Mouse (Mus musculus) intestine, embryonic 15.5 days (tissue): Measurements from ENCODE around the gene Dcaf6. TPM values are rescaled to one million over a fixed set of nuclear protein-coding genes. Genes with fewer than 3 reads are reported as not detected.
A peak's percentile ranks its signal among the peaks of the same experiment; 100 is the strongest.

Source experiments
- ATAC-seq: fragments of 200-750 bp; cut with Nextera tagmentation; 2 replicates; pipeline ENCODE4 v1.8.0; 2017; ENCODE audit warnings: moderate TSS enrichment, moderate library complexity
- H3K27ac ChIP-seq: fragments of 300-500 bp; sonication (generic); 2 replicates; pipeline ENCODE4 v1.5.1; 2015; ENCODE audit warnings: mild to moderate bottlenecking, inconsistent platforms
- H3K27me3 ChIP-seq: fragments of 300-500 bp; sonication (generic); replicated peaks from 2 replicates; pipeline ENCODE4 v1.6.1; 2015; ENCODE audit warnings: inconsistent platforms
- H3K36me3 ChIP-seq: fragments of 300-500 bp; sonication (generic); 2 replicates; pipeline ENCODE4 v1.6.1; 2015; ENCODE audit warnings: inconsistent platforms
- H3K4me1 ChIP-seq: fragments of 300-500 bp; sonication (generic); replicated peaks from 2 replicates; pipeline ENCODE4 v1.6.1; 2015; ENCODE audit warnings: inconsistent platforms
- H3K4me2 ChIP-seq: fragments of 300-500 bp; sonication (generic); replicated peaks from 2 replicates; pipeline ENCODE4 v1.6.1; 2015; ENCODE audit warnings: mild to moderate bottlenecking, inconsistent platforms
- H3K4me3 ChIP-seq: fragments of 300-500 bp; sonication (generic); replicated peaks from 2 replicates; pipeline ENCODE4 v1.5.1; 2015; ENCODE audit warnings: inconsistent platforms
- H3K9ac ChIP-seq: fragments of 300-500 bp; sonication (generic); 2 replicates; pipeline ENCODE4 v1.6.1; 2015; ENCODE audit warnings: inconsistent platforms
- H3K9me3 ChIP-seq: fragments of 300-500 bp; sonication (generic); 2 replicates; pipeline ENCODE4 v1.6.1; 2016; ENCODE audit warnings: inconsistent platforms
- WGBS: fragments of 180-500 bp; shearing (Covaris S2); methylation state at CpG from one replicate; pipeline ENCODE4 v1.1.7; 2015; 5-methylcytosine and 5-hydroxymethylcytosine counted together
- polyA plus RNA-seq: library from polyadenylated mRNA; unstranded; fragments of >200 nt; fragmentation: Nextera tagmentation; extraction: Ambion mirVana; gene quantifications from 2 replicates; pipeline ENCODE4 v1.2.1, GENCODE M21; 2015

Gene Dcaf6
- polyA plus RNA-seq, 1 experiment from 2014 or later, result 12.3 TPM

DNA sequence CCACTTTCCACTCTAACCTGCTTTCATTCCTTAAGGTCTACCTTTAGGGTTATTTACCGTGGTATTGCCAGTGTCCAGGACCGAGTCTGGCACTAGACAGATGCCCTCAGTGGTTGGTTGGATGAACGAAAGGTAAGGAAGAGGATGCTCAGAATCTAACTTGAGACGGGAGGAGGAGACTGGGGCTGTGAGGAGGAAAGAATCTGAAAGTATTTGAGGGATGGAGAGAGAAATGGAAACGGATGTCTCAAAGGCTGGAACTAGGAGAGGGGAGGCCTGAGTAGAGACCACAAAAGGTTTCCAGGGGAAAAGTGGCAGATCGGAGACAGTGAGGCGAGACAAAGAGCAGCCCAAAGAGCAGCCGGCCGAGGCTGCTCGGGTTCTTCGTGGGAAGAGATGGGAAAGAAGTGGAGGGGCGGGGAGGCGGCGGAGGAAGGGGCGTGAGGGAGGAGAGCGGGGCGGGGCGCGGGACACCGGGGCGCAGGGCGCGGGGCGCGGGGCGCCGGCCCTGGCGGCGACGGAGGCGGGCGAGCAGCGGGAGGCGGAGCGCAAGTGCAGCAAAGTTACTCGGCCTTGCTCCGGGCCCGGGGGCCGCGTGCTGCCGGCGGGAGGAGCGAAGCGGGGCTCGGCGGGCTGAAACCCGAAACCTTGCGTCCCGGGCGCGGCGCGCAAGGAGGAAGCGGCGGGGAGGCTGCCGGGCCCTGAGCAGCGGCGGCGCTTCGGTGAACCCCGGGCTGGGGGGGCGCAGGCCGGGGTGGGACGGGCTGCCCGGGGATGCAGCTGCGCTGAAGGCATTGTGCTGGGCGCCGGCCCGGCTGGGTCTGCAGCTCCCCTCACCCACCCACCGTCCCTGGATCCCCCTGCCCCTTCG is 178.7 kb downstream of the Dcaf6 start:
- ATAC-seq, result peak; percentile 92
- H3K9ac ChIP-seq, result peak overlapping the region; percentile 68
- H3K36me3 ChIP-seq, result no peaks in the 10 kb centered on the region
- peak overlapping the region; percentile 71 for H3K4me3 ChIP-seq
- peaks cover 7% of the 10 kb centered on the region; the same call in 1 of the 2 replicates for H3K4me1 ChIP-seq
- H3K27ac ChIP-seq, result peak overlapping the region; percentile 83
- H3K27me3 ChIP-seq, result no peaks in the 10 kb centered on the region
- H3K9me3 ChIP-seq, result no peaks in the 10 kb centered on the region
- under 1% methylated on average over 54 of the region's 71 CpGs for WGBS
- H3K4me2 ChIP-seq, result peak overlapping the region; percentile 93

DNA sequence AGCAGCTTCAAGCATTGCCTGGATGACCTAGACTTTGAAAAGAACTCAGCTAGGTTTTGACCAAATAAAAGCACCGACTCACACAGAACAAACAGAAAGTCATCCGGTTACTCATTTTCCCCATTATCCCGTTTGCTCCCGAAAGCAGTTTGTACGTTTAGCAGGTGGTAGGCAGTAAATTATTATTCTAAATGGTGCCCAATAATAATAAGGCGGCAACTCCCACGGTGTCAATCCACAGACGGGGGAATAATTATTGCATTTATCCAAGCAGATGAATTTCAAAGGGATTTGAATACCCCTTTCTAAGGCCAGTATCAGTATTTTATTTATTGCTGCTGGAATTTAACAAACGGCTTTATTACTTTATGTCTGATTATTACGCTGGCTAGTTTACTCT is 179.5 kb downstream of the Dcaf6 start:
- H3K27me3 ChIP-seq, result no peaks in the 10 kb centered on the region
- no peak overlapping the region; the same call in 1 of the 2 replicates for H3K27ac ChIP-seq
- ATAC-seq, result no peak
- H3K9ac ChIP-seq, result no peak overlapping the region
- H3K9me3 ChIP-seq, result no peaks in the 10 kb centered on the region
- H3K4me3 ChIP-seq, result peak overlapping the region; percentile 71; the same call in 1 of the 2 replicates
- 38% methylated on average over 10 of the region's 10 CpGs for WGBS
- peak overlapping the region; percentile 93 for H3K4me2 ChIP-seq
- peaks cover 7% of the 10 kb centered on the region; the same call in 1 of the 2 replicates for H3K4me1 ChIP-seq
- no peaks in the 10 kb centered on the region for H3K36me3 ChIP-seq

Other genes with a start within 250 kb of the Dcaf6 start
- gene Tiprl, start 223.5 kb downstream of the Dcaf6 start, polyA plus RNA-seq, result 77.9 and 85.6 TPM in 2 replicates
- 0.92 TPM in 2 replicates for gene Gpr161, start 164.7 kb downstream of the Dcaf6 start, polyA plus RNA-seq
- gene Mpc2, start 162 bp upstream of the Dcaf6 start, polyA plus RNA-seq, result 145 and 165 TPM in 2 replicates
- gene Adcy10, start 24.7 kb upstream of the Dcaf6 start, polyA plus RNA-seq, result not detected in 2 replicates
- gene Mpzl1, start 174.1 kb upstream of the Dcaf6 start, polyA plus RNA-seq, result 129 and 130 TPM in 2 replicates
- gene Rcsd1, start 249.3 kb upstream of the Dcaf6 start, polyA plus RNA-seq, result 32.7 and 33.8 TPM in 2 replicates